Mouse (Mus musculus) neural tube, embryonic 14.5 days (tissue): ENCODE results near the gene Ppm1h. TPM values are rescaled to one million over a fixed set of nuclear protein-coding genes. Genes with fewer than 3 reads are reported as not detected.

Source experiments
- ATAC-seq: fragments of 200-750 bp; cut with Nextera tagmentation; 2 replicates; pipeline ENCODE4 v1.8.0; 2017; ENCODE audit warnings: low read depth, mild to moderate bottlenecking, moderate TSS enrichment, moderate library complexity
- H3K27ac ChIP-seq: fragments of 300-500 bp; sonication (generic); 2 replicates; pipeline ENCODE4 v1.5.1; 2014; ENCODE audit warnings: low read depth, mild to moderate bottlenecking, control low read depth, low read length, moderate library complexity, mixed read lengths
- H3K27me3 ChIP-seq: fragments of 300-500 bp; sonication (generic); 2 replicates; pipeline ENCODE4 v1.6.1; 2014; ENCODE audit warnings: low read length; ENCODE audit not compliant: control insufficient read depth, insufficient read depth
- H3K36me3 ChIP-seq: fragments of 300-500 bp; sonication (generic); 2 replicates; pipeline ENCODE4 v1.6.1; 2014; ENCODE audit warnings: low read length, mixed read lengths; ENCODE audit not compliant: control insufficient read depth, insufficient read depth
- H3K4me1 ChIP-seq: fragments of 300-500 bp; sonication (generic); 2 replicates; pipeline ENCODE4 v1.6.1; 2014; ENCODE audit warnings: low read length; ENCODE audit not compliant: control insufficient read depth, insufficient read depth
- H3K4me2 ChIP-seq: fragments of 300-500 bp; sonication (generic); 2 replicates; pipeline ENCODE4 v1.6.1; 2014; ENCODE audit warnings: mild to moderate bottlenecking, low read depth, low read length, control low read depth
- H3K4me3 ChIP-seq: fragments of 300-500 bp; sonication (generic); 2 replicates; pipeline ENCODE4 v1.5.1; 2014; ENCODE audit warnings: low read depth, low read length, control low read depth, mixed read lengths
- H3K9ac ChIP-seq: fragments of 300-500 bp; sonication (generic); replicated peaks from 2 replicates; pipeline ENCODE4 v1.6.1; 2014; ENCODE audit warnings: low read depth, mild to moderate bottlenecking, control low read depth, low read length, mixed read lengths
- H3K9me3 ChIP-seq: fragments of 300-500 bp; sonication (generic); 2 replicates; pipeline ENCODE4 v1.6.1; 2016; ENCODE audit warnings: low read length; ENCODE audit not compliant: control insufficient read depth
- WGBS: fragments of 180-500 bp; shearing (Covaris S2); extraction: QIAGEN DNeasy Blood & Tissue Kit; methylation state at CpG from one replicate; pipeline ENCODE4 v1.1.7; 2014; 5-methylcytosine and 5-hydroxymethylcytosine counted together
- polyA plus RNA-seq: library from polyadenylated mRNA; unstranded; fragments of >200 nt; fragmentation: Nextera tagmentation; extraction: Ambion mirVana; gene quantifications from 2 replicates; pipeline ENCODE4 v1.2.1, GENCODE M21; 2014

Gene Ppm1h
- polyA plus RNA-seq, 1 experiment from 2014 or later: 41.5 TPM

- no peak overlapping the region for H3K9ac ChIP-seq
- no peaks in the 10 kb centered on the region for H3K36me3 ChIP-seq
- H3K4me3 ChIP-seq: no peak overlapping the region
- ATAC-seq: no peak
- no peaks in the 10 kb centered on the region for H3K9me3 ChIP-seq
- peaks cover 11% of the 10 kb centered on the region; the same call in 1 of the 2 replicates for H3K4me1 ChIP-seq
- H3K4me2 ChIP-seq: no peak overlapping the region
- 90% methylated on average over 4 of the region's 4 CpGs for WGBS
- H3K27ac ChIP-seq: no peak overlapping the region
- H3K27me3 ChIP-seq: no peaks in the 10 kb centered on the region
These were observed 198.4 kb downstream of the Ppm1h start for GRCm38 (mm10) chr10:122876964-122877363.

GRCm38 (mm10) chr10:122877436-122877835, 198.9 kb downstream of the Ppm1h start:
- Histone ChIP-seq H3K4me2 (no peak overlapping the region), H3K27ac (no peak overlapping the region), H3K9me3 (no peaks in the 10 kb centered on the region), H3K4me1 (peaks cover 11% of the 10 kb centered on the region; the same call in 1 of the 2 replicates), H3K4me3 (no peak overlapping the region), H3K9ac (no peak overlapping the region), H3K36me3 (no peaks in the 10 kb centered on the region), H3K27me3 (no peaks in the 10 kb centered on the region)
- WGBS: 79% methylated on average over 2 of the region's 2 CpGs
- no peak for ATAC-seq

GRCm38 (mm10) chr10:122881456-122881855, 202.9 kb downstream of the Ppm1h start:
- 29% methylated on average over 10 of the region's 10 CpGs for WGBS
- Histone ChIP-seq H3K4me1 (peaks cover 42% of the 10 kb centered on the region), H3K4me3 (no peak overlapping the region), H3K9me3 (no peaks in the 10 kb centered on the region), H3K4me2 (no peak overlapping the region), H3K27ac (peak overlapping the region; percentile 63), H3K36me3 (no peaks in the 10 kb centered on the region), H3K9ac (no peak overlapping the region), H3K27me3 (no peaks in the 10 kb centered on the region)
- ATAC-seq: no peak

GRCm38 (mm10) chr10:122882614-122883013, 204.1 kb downstream of the Ppm1h start:
- no peak for ATAC-seq
- 73% methylated on average over 4 of the region's 4 CpGs for WGBS
- Histone ChIP-seq H3K4me1 (peaks cover 53% of the 10 kb centered on the region), H3K27ac (peak overlapping the region; percentile 63), H3K9ac (no peak overlapping the region), H3K27me3 (no peaks in the 10 kb centered on the region), H3K9me3 (no peaks in the 10 kb centered on the region), H3K36me3 (no peaks in the 10 kb centered on the region), H3K4me2 (no peak overlapping the region), H3K4me3 (no peak overlapping the region)

- Histone ChIP-seq H3K9me3 (no peaks in the 10 kb centered on the region), H3K4me3 (no peak overlapping the region; the same call in 1 of the 2 replicates), H3K27ac (peak overlapping the region; percentile 99), H3K27me3 (no peaks in the 10 kb centered on the region), H3K9ac (peak overlapping the region; percentile 47; the same call in 1 of the 2 replicates), H3K4me2 (peak overlapping the region; percentile 20; the same call in 1 of the 2 replicates), H3K4me1 (peaks cover 66% of the 10 kb centered on the region), H3K36me3 (no peaks in the 10 kb centered on the region)
- WGBS: 5% methylated on average over 15 of the region's 15 CpGs
- peak; percentile 76 for ATAC-seq
These were observed 205.5 kb downstream of the Ppm1h start for GRCm38 (mm10) chr10:122883823-122884743.

DNA sequence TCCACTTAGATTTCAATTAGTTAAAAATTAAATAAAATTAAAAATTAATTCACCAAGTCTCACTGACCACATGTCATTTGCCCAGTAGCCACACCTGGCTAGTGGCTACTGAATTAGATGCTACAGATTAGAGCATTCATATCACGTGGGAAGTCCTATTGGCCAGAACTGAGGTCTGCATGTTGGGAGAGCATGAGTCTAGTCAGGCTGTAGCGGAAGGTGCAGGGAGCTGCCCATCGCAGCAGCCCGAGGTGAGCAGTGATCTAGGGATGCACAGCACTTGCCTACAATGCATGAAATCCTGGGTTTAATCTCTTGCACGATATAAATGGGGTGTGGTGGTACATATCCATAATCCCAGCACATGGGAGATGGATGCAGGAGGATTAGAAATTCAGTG, 206.7 kb downstream of the Ppm1h start:
- H3K4me2 ChIP-seq: no peak overlapping the region
- H3K36me3 ChIP-seq: no peaks in the 10 kb centered on the region
- 52% methylated on average over 5 of the region's 5 CpGs for WGBS
- 0 out of 2 replicates have a peak overlapping the region, but pooled peaks have one; percentile 16 for H3K9ac ChIP-seq
- H3K4me1 ChIP-seq: peaks cover 66% of the 10 kb centered on the region
- ATAC-seq: no peak
- H3K4me3 ChIP-seq: no peak overlapping the region
- no peaks in the 10 kb centered on the region for H3K9me3 ChIP-seq
- H3K27me3 ChIP-seq: no peaks in the 10 kb centered on the region
- H3K27ac ChIP-seq: peak overlapping the region; percentile 99

GRCm38 (mm10) chr10:122886055-122886915, 207.7 kb downstream of the Ppm1h start:
- ATAC-seq: peak; percentile 23
- WGBS: 1% methylated on average over 26 of the region's 26 CpGs
- Histone ChIP-seq H3K4me2 (peak overlapping the region; percentile 29), H3K36me3 (no peaks in the 10 kb centered on the region), H3K4me3 (0 out of 2 replicates have a peak overlapping the region, but pooled peaks have one; percentile 1), H3K9ac (peak overlapping the region; percentile 39), H3K27ac (peak overlapping the region; percentile 98), H3K27me3 (no peaks in the 10 kb centered on the region), H3K9me3 (no peaks in the 10 kb centered on the region), H3K4me1 (peaks cover 61% of the 10 kb centered on the region)

DNA sequence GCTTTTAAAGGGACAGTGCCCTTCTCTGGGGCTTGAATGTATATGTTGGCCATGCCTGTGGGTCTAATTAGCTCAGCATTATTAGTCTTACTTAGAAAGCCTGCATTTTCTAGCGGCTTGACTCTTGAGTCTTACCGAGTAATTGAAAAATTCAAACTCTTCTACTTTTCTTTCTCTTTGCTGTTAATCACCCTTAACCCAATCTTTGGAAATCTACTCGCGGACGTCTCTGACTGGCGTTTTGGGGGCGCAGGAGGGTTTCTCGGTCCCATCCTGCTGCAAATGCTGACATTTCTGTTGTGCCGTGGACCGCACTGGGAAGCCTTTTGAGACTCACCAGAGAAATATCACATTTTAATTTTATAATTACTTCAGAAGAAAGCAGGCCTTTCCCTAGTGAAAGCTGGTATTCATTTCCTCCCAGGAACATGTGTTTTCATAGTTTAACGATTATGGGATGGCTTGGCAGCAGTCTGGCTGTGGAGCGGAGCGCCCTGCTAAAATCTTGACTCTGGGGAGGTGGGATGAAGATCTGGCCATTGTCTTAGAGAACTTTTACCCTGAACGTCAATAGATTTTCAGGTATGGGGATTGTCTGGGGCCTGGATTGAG, 208.5 kb downstream of the Ppm1h start:
- Histone ChIP-seq H3K27ac (peak overlapping the region; percentile 98), H3K9me3 (no peaks in the 10 kb centered on the region), H3K4me2 (peak overlapping the region; percentile 29; the same call in 1 of the 2 replicates), H3K36me3 (no peaks in the 10 kb centered on the region), H3K27me3 (no peaks in the 10 kb centered on the region), H3K9ac (peak overlapping the region; percentile 39), H3K4me1 (peaks cover 57% of the 10 kb centered on the region), H3K4me3 (no peak overlapping the region)
- WGBS: 16% methylated on average over 14 of the region's 14 CpGs
- no peak; the same call in 1 of the 2 replicates for ATAC-seq
